Mouse (Mus musculus) cerebellum, adult 2 months (tissue): Measurements from ENCODE around the gene Epb41l5. TPM values are rescaled to one million over a fixed set of nuclear protein-coding genes. Genes with fewer than 3 reads are reported as not detected.
A peak's percentile ranks its signal among the peaks of the same experiment; 100 is the strongest.

Experiments
- DNase-seq, 2 experiments: peaks; one replicate each; pipeline ENCODE4 v3.0.0; 2021
- H3K27ac ChIP-seq: fragments of 200-500 bp; 2 replicates; pipeline ENCODE4 v1.5.1; 2012; ENCODE audit warnings: low read length, control low read depth, inconsistent platforms; ENCODE audit not compliant: insufficient read depth
- H3K27me3 ChIP-seq: fragments of 200-500 bp; 2 replicates; pipeline ENCODE4 v1.6.1; 2012; ENCODE audit warnings: inconsistent platforms, mild to moderate bottlenecking, low read length, moderate library complexity; ENCODE audit not compliant: control insufficient read depth, insufficient read depth
- H3K4me1 ChIP-seq: fragments of 200-500 bp; 2 replicates; pipeline ENCODE4 v1.6.1; 2011; ENCODE audit warnings: low read length; ENCODE audit not compliant: control insufficient read depth, insufficient read depth
- H3K4me3 ChIP-seq: fragments of 200-500 bp; replicated peaks from 2 replicates; pipeline ENCODE3; 2011; ENCODE audit warnings: mild to moderate bottlenecking, low read depth, low read length, control low read depth; ENCODE audit not compliant: insufficient read depth
- CTCF ChIP-seq: fragments of 200-500 bp; IDR thresholded peaks from 2 replicates; pipeline ENCODE4 v1.5.1; 2011; ENCODE audit warnings: low read depth, mild to moderate bottlenecking, control low read depth, low read length, moderate library complexity, borderline replicate concordance; ENCODE audit not compliant: insufficient read depth
- POLR2A ChIP-seq: fragments of 200-500 bp; IDR thresholded peaks from 2 replicates; pipeline ENCODE4 v1.6.1; 2011; ENCODE audit warnings: low read length, control low read depth, borderline replicate concordance; ENCODE audit not compliant: insufficient read depth
- WGBS: fragments of 180-500 bp; shearing (Covaris S2); methylation state at CpG from one replicate; pipeline ENCODE4 v1.1.7; 2018; 5-methylcytosine and 5-hydroxymethylcytosine counted together
- polyA plus RNA-seq: library from polyadenylated mRNA; depleted of rRNA; stranded (reverse); fragments of >200 nt; gene quantifications from 2 replicates; pipeline ENCODE4 v1.2.3, GENCODE M21; 2012; rRNA removed

The Epb41l5 gene
- polyA plus RNA-seq = 4.7 and 5.4 TPM in 2 replicates

GRCm38 (mm10) chr1:119648205-119649111 lies at the start of gene Epb41l5:
Gene Epb41l5 (minus strand): TSS chr1:119649000.
- DNase-seq = peak; percentile 66 to 71
- peak within 1 kb of the TSS; percentile 67 for H3K4me3 ChIP-seq
- H3K27ac ChIP-seq = no peak within 1 kb of the TSS
- WGBS = under 1% methylated on average over 85 of the region's 86 CpGs
- no peak for TF ChIP-seq POLR2A
- TF ChIP-seq CTCF = no peak
- H3K27me3 ChIP-seq = no peaks in the 10 kb centered on the region
- no peaks in the 10 kb centered on the region for H3K4me1 ChIP-seq

DNA sequence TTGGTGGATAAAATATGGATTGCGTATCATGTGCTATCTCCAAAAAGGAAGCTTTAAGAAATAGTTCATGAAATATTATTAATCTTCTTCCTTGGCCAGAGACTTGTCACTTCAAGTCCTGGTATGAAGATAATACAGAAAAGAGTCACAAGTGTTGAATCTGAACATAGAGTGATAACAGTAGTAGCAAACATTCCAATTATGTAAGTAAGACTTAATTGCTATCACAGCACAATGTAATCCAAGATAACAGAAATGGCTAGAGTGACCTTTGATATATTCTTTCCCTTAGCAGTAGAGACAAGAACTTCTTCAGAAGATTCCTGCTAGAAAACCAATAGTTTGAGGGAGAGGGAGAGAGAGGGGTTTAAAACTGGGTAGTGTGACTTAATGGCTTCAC lies 48.1 kb upstream of the Epb41l5 start:
- Histone ChIP-seq H3K27me3 (no peaks in the 10 kb centered on the region), H3K27ac (no peak overlapping the region), H3K4me1 (no peaks in the 10 kb centered on the region), H3K4me3 (no peak overlapping the region)
- TF ChIP-seq CTCF = no peak
- TF ChIP-seq POLR2A = no peak
- no peak for DNase-seq
- WGBS = 98% methylated on average over 1 of the region's 1 CpGs

DNA sequence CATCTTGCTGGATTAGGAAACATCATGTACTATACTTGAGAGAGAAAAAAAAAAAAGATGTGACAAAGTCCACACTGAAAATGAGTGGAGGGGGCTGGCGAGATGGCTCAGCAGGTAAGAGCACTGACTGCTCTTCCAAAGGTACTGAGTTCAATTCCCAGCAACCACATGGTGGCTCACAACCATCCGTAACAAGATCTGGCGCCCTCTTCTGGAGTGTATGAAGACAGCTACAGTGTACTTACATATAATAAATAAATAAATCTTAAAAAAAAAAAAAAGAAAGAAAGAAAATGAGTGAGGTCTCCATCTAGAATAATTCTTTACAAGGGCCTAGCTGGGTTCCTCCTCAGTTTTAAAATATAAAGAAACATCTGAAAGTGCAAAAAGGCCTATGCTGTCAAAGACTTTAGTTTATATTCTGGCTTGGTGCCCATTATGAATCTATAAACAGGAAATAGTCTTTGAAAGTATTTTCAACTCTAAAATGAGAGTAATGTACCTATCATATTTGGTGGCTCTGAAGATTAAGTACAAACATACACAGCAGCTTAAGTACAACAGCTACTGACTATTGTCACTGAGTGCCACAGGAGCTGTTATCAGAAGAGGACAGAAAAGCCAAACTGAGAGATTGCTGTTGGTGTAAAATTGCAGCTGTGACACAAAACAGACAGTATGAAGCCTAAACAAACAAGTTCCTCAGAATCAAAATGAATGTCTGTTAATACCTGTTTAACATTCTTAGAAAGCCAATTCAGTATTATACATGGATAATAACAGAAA lies 37.2 kb upstream of the Epb41l5 start:
- no peak for TF ChIP-seq POLR2A
- TF ChIP-seq CTCF = no peak

GRCm38 (mm10) chr1:119681663-119682213 lies 32.9 kb upstream of the Epb41l5 start:
- no peaks in the 10 kb centered on the region for H3K4me1 ChIP-seq
- no peak overlapping the region for H3K27ac ChIP-seq
- no peak overlapping the region for H3K4me3 ChIP-seq
- TF ChIP-seq POLR2A = no peak
- no peak for TF ChIP-seq CTCF
- WGBS = 97% methylated on average over 2 of the region's 2 CpGs
- no peak for DNase-seq
- no peaks in the 10 kb centered on the region for H3K27me3 ChIP-seq

More for the DNA sequence above, 37.2 kb upstream of the Epb41l5 start:
- Histone ChIP-seq H3K4me1 (no peaks in the 10 kb centered on the region), H3K27ac (no peak overlapping the region), H3K4me3 (no peak overlapping the region), H3K27me3 (no peaks in the 10 kb centered on the region)
- DNase-seq = no peak
- 95% methylated on average over 3 of the region's 3 CpGs for WGBS

GRCm38 (mm10) chr1:119674984-119675383 lies 26.2 kb upstream of the Epb41l5 start:
- WGBS = 74% methylated on average over 1 of the region's 1 CpGs
- DNase-seq = peak in 1 of 2 experiments; percentile 13
- no peak overlapping the region for H3K4me3 ChIP-seq
- TF ChIP-seq POLR2A = no peak
- peak; percentile 50; the same call in 1 of the 2 replicates for TF ChIP-seq CTCF
- H3K27ac ChIP-seq = no peak overlapping the region
- no peaks in the 10 kb centered on the region for H3K27me3 ChIP-seq
- no peaks in the 10 kb centered on the region for H3K4me1 ChIP-seq

GRCm38 (mm10) chr1:119666904-119667303 lies 18.1 kb upstream of the Epb41l5 start:
- no peak for DNase-seq
- no peak overlapping the region for H3K27ac ChIP-seq
- WGBS = 93% methylated on average over 7 of the region's 7 CpGs
- no peak for TF ChIP-seq CTCF
- no peak for TF ChIP-seq POLR2A
- H3K27me3 ChIP-seq = no peaks in the 10 kb centered on the region
- no peaks in the 10 kb centered on the region for H3K4me1 ChIP-seq
- no peak overlapping the region for H3K4me3 ChIP-seq

DNA sequence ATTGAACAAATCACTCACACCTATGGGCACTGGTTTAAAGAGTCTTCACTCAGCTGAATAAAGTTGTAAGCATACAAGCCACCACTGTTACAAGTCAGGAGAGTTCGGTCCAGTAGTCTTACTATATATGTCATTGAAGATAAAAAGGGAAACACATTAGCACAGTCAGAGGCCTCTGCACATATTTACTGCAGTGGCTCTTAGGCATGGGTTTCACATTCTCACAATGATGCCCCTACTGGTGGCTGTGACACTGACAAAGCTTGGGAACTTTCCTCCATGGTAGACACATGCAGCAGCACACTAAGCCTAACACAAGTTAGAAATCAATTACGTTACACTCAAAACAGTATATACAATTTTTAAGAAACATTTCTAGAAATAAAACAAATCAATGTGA lies 5.5 kb upstream of the Epb41l5 start:
- no peak for DNase-seq
- TF ChIP-seq CTCF = no peak
- TF ChIP-seq POLR2A = no peak
- WGBS = 89% methylated on average over 2 of the region's 2 CpGs
- Histone ChIP-seq H3K4me1 (no peaks in the 10 kb centered on the region), H3K27ac (no peak overlapping the region), H3K27me3 (no peaks in the 10 kb centered on the region), H3K4me3 (no peak overlapping the region)
